Mouse (Mus musculus): ENCODE data around the gene 9230112D13Rik.

DNA sequence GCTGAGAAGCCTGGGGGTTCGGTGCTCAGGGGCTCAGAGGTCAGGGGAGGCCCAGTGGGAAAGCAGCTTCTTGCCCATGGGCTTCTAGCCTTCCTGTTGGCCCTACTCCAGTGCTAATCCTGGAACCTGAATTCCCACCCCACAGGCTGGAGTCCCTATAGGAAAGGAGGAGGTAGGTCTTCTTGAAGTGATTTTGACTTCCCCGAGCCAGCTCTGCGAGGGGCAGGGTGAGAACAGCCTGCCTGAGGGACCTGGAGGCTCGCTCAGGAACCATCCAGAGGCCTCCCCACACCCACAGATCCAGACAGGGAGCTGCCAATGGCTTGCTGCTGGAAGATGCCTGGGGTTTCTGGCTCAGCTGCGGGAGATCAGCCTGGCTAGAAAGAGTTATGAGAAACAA, 45.1 kb upstream of the 9230112D13Rik start:
- no peak for TF ChIP-seq POLR2A (IDR thresholded peaks at IDR 0.05; ENCODE audit: borderline replicate concordance, extremely low read depth, low read depth, low read length)
- TF ChIP-seq CTCF (IDR thresholded peaks at IDR 0.05; ENCODE audit: insufficient read depth, low read length), result no peak

Measured in lung, adult 2 months (tissue).